Mouse (Mus musculus): ENCODE measurements around the gene Lsg1. TPM values are rescaled to one million over a fixed set of nuclear protein-coding genes. Genes with fewer than 3 reads are reported as not detected.

Gene Lsg1
- total RNA-seq (2021), result 10 to 100 TPM; 16.7 to 20.7 TPM
- long read RNA-seq, experiment 1, transcript Lsg1-201 (14 exons, 3,180 nt), result major isoform, 6 of 22 reads
- long read RNA-seq, experiment 1, partial matches to known transcripts, result 7 of 22 reads
- long read RNA-seq, experiment 1, other reads (novel, unspliced or antisense), result 9 of 22 reads
- long read RNA-seq, experiment 2, transcript Lsg1-201 (14 exons, 3,180 nt), result major isoform, 9 of 16 reads
- long read RNA-seq, experiment 2, partial matches to known transcripts, result 3 of 16 reads
- long read RNA-seq, experiment 2, other reads (novel, unspliced or antisense), result 4 of 16 reads

DNA sequence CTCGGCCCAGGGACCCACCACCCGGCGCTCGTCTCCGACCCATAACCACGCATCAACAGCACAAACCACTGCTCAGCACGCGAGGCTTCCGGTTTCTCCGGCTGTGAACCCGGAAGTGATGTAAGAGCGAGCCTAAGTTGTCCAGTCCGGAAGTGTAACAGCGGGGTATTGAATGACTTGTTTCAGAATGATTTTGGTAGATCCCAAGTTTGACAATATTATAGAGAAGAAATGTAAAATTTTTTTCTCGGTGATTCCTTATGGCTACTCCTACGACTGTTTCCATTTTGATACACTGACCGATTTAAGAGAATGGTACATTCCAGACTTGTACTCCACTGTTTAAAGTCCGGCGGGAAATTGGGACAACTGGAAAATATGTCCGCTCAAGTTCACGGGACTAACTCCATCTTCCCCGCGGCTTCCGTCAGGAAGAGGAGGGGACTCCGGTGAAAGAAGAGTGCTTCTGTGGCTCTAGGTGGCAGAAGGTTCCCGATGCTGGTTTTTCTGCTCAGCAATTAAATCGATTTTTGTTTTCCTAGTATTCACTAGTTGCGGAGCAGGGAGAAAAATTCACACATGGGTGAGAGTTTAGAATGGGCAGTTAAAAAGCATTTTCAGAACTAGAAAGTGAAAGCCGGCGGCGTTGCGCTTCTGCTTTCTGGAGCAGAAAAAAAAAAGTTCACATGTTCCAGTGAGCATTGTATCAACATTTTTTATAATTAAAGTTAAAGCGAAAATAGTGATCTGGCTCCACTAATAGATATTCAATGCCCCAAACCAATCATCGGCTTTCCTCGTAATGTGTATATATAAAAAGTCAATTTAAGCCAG lies at the start of gene Lsg1:
TSS of gene Lsg1 (minus strand) at position 99 of the 834 bp plus-strand sequence.
- TF ChIP-seq CTCF (conservative IDR thresholded peaks at IDR 0.05), result peak; percentile 69
- peak; percentile 88 to 89 for DNase-seq (ENCODE audit: low spot score in 2 of 2)
- peak within 1 kb of the TSS; percentile 100 for H3K27ac ChIP-seq
- H3K4me3 ChIP-seq, result peak within 1 kb of the TSS; percentile 81

DNA sequence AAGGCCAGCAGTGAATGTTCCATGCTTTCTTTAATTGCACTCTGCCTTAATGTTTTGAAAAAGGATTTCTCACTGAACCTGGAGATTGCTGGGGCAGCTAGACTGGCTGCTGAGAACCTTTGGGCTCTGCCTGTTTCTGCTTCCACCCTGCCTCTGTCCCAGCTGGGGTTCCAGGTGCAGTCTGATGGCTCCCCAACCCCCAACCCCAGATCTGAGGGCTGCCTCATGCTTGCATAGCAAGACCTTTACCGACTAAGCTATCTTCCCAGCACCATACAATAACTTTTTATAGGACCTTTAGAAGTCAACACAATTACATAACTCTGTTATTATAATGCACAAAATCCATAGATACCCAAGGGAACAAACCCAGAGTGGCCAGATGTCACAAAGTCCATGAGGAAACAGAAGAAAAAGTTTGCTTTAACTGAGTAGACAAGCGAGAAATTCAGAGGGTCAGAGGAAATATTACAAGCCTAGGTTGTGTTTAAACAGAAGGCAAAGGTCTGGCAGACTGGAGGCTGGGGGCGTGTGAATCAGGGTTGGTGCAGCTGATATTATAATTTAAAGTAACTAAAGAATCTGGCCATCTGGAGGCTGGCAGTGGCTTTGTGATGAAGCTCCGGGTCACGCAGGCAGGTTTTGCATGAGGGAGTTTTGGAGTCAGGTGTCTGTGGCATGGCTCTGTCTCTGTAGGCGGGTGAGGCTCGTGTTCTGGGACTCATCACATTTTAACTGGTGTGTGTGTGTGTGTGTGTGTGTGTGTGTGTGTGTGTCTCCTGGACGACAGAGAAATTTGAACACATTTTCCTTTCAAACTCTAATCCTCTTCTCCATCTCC lies 46.7 kb upstream of the Lsg1 start:
- no peak for DNase-seq (ENCODE audit: low spot score in 2 of 2)

DNA sequence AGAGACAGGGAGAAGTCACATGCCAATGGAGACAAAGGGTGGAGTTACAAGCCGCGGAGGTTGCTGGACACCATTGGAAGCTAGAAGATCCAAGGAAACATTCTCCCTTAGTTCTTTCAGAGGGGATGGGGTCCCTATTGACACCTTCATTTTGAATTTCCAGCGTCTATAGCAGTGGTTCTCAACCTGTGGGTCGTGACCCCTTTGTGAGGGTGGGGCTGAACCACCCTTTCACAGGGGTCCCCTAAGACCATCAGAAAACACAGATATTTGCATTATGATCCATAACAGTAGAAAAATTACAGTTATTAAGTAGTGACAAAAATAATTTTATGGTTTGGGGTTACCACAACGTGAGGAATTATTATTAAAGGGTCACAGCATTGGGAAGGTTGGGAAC lies 42.1 kb upstream of the Lsg1 start:
- DNase-seq (ENCODE audit: low spot score in 2 of 2), result no peak
- no peak overlapping the region for H3K27ac ChIP-seq
- no peak for TF ChIP-seq CTCF (conservative IDR thresholded peaks at IDR 0.05)

More for the DNA sequence above, 46.7 kb upstream of the Lsg1 start:
- TF ChIP-seq CTCF (conservative IDR thresholded peaks at IDR 0.05), result no peak
- no peak overlapping the region for H3K4me3 ChIP-seq
- H3K27ac ChIP-seq, result no peak overlapping the region

DNA sequence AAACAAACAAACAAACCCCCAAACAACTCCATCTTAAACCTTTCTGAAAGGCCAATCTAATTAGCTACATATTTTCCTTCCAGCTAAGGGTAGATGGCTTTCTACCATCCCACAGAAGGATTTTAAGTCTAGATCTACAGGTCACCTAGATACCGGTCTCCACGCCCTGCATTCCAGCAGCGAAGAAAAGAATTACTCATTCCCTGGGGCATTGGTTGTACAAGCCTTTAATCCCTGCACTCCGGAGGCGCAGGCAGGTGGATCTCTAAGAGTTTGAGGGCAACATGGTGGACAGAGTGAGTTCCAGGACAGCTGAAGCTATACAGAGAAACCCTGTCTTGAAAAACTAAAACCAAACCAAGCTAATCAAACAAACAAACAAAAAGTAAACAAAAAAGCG lies 41.0 kb upstream of the Lsg1 start:
- H3K4me3 ChIP-seq, result no peak overlapping the region
- no peak overlapping the region for H3K27ac ChIP-seq
- no peak for DNase-seq (ENCODE audit: low spot score in 2 of 2)
- TF ChIP-seq CTCF (conservative IDR thresholded peaks at IDR 0.05), result no peak

More for the DNA sequence above, 42.1 kb upstream of the Lsg1 start:
- no peak overlapping the region for H3K4me3 ChIP-seq

DNA sequence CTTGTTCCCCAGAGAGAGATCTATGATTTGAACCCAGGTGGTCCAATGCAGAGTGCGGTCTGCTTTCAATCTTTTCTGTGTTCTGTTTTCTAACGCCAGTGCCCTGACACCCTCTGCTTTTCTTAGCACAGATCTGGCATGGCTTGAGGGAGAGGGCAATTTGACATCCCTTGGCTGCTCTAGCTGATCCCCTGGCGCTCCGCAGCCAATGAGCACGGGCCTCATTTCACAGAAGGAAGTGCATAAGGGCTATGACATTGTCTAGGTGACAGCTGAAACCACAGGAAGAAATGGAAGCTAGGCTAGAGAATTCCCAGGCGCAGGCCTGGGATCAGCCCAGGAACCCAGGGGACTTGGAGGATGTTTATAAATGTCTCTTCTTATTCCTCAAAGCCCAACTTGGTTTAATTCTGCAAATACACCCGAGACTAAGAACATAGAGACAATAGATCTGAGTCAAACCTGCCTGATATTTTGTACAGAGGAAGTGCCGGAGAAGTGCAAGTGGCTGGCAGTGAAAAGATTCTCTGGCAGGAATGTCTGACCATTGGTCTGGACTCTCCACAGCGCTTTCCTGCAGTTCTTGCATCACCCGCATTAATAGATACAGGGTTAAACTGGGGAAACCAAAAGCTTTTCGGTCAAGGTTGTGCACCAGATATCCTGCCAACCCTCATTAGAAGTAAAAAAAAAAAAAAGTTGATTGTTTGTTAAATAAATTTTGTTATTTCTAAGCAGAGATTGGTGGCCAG lies 40.4 kb upstream of the Lsg1 start:
- no peak overlapping the region for H3K4me3 ChIP-seq
- DNase-seq (ENCODE audit: low spot score in 2 of 2), result no peak
- no peak for TF ChIP-seq CTCF (conservative IDR thresholded peaks at IDR 0.05)
- H3K27ac ChIP-seq, result no peak overlapping the region

DNA sequence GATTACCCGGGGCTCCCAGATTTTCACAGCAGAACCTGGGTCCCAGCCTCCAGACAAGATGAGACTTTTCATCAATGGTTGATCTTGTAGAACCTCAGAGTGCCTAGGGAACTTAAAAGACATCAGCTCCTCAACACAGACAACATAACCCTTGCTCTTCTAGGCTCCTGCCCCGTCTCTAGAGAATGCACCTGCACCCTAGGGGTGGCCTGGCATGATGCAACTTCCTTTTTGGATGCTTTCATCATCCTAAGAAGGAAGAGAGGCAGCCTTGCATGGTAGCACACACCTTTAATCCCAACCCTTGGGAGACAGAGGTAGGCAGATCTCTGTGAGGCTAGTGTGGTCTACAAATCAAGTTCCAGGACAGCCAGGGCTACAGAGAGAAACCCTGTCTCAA lies 37.2 kb upstream of the Lsg1 start:
- TF ChIP-seq CTCF (conservative IDR thresholded peaks at IDR 0.05), result no peak
- Histone ChIP-seq H3K4me3 (no peak overlapping the region), H3K27ac (no peak overlapping the region)
- no peak for DNase-seq (ENCODE audit: low spot score in 2 of 2)

DNA sequence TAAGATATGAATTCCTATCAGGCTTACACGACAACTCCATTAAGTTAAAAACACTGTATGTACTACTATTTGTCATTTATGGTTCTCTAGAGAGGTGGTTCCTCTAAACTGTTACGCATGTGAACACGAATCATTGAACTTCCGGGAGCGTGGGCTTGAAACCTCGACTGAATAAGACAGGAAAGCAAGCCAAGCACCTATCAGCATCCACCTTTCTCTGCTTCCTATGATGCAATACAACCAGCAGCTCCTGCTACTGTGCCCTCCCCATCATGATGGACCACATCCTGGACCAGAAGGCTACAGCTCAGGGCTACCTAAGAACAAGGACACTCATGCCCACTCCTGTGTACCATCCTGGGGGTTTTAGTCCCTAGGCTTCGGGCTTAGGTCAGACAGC lies 36.3 kb upstream of the Lsg1 start:
- H3K27ac ChIP-seq, result no peak overlapping the region
- H3K4me3 ChIP-seq, result no peak overlapping the region
- TF ChIP-seq CTCF (conservative IDR thresholded peaks at IDR 0.05), result no peak
- no peak for DNase-seq (ENCODE audit: low spot score in 2 of 2)

DNA sequence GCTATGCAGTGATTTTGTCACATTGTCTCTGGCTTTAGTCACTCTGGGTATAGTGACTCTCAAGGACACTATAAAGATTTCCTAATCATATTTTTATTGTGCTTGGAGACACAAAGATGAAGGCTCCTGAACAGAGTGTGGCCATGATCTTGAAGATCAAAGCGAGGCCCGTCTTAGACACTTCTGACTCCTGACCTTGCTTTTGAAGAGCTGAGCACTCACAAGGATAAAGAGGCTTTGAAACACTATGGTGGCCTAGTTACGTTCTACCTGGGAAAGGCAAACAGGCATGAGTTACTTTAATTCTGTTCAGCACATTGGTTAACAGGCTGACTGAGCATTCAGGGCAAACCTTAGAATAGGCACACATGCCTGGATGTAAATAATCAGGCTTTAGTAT lies 28.9 kb upstream of the Lsg1 start:
- H3K4me3 ChIP-seq, result no peak overlapping the region
- no peak for DNase-seq (ENCODE audit: low spot score in 2 of 2)
- TF ChIP-seq CTCF (conservative IDR thresholded peaks at IDR 0.05), result no peak
- H3K27ac ChIP-seq, result no peak overlapping the region

DNA sequence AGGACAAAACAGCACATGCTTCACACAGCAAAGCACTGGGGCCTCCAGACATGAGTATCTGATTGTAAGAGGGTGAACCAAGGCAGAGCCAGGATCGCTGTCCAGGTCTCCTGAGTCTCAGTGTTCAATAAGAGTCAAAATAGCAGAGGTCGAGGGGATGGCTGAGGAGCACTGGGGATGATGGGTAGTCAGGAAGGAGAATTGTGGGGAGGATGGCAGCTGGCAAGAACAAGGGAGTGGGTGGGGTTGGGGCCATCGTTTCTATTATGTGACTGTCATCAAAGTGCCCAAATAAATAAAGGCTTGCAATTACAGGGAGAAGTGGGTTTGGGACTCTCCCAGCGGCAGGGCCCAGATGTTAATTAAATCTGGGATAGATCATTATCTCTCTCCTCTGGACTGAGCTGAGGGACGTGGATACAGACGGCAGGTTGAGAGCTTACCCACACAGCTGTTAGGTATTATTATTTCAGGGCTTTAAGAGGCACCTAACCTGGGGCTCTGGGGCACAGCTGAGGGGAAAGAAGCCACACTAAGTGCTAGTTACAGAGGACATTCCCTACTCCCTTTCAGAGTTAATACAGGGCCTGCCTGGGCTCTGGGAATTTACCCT lies 27.4 kb upstream of the Lsg1 start:
- H3K27ac ChIP-seq, result no peak overlapping the region
- no peak for TF ChIP-seq CTCF (conservative IDR thresholded peaks at IDR 0.05)
- no peak for DNase-seq (ENCODE audit: low spot score in 2 of 2)
- no peak overlapping the region for H3K4me3 ChIP-seq

DNA sequence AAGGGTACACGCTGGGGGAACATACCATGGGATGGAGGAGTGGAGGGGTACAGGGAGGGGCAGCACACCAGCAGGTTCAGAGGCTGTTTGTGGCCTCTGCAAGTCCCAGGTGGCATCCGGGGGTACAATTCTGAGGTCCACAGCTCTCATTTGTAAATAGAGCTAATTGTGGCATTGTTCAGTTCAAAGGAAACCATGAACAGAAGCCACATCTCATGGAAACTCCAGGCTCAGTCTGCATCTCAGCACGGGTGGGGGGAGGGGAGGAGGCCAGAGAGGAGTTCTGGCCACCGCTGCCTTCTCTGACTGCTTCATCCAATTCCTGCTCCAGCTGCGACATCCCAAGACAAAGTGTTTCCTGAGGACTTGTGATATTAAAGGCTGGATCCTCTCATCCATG lies 26.7 kb upstream of the Lsg1 start:
- DNase-seq (ENCODE audit: low spot score in 2 of 2), result no peak
- H3K27ac ChIP-seq, result no peak overlapping the region
- no peak overlapping the region for H3K4me3 ChIP-seq
- TF ChIP-seq CTCF (conservative IDR thresholded peaks at IDR 0.05), result no peak

DNA sequence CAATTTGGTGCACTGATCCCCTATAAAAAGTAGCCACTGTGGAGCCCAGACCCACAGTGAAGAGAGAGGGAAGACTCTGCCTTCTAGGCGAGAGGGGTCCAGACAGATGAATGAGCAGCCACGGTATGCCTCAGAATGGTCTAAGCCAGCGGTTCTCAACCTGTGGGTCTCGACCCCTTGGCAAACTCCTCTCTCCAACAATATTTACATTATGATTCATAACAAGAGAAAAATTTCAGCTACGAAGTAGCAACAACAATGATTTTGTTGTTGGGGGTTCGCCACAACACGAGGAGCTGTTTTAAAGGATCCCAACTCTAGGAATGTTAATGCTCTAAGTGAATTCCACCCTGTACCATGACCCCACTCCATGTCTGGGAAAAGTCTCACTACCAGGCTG lies 25.7 kb upstream of the Lsg1 start:
- DNase-seq (ENCODE audit: low spot score in 2 of 2), result no peak
- Histone ChIP-seq H3K4me3 (no peak overlapping the region), H3K27ac (no peak overlapping the region)
- no peak for TF ChIP-seq CTCF (conservative IDR thresholded peaks at IDR 0.05)

DNA sequence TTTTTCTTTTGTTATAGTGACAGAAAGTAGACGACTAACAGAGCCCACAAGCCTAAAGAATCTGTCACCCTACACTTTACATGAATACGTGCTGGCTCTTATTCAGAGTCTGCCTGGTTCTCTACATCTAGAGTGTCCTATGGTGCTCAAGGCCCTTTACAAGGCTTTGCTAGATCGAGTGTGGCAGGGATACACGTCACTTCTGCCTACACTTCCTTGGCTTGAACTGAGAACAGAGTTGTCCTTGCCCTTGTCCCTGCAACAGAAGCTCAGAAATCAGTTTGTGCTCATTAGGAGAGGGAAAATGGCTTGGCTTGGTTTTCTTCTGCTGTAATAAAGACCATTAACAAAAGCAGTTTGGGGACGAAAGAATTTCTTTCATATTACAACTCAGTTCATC lies 23.9 kb upstream of the Lsg1 start:
- no peak overlapping the region for H3K4me3 ChIP-seq
- no peak for TF ChIP-seq CTCF (conservative IDR thresholded peaks at IDR 0.05)
- no peak for DNase-seq (ENCODE audit: low spot score in 2 of 2)
- H3K27ac ChIP-seq, result no peak overlapping the region

Measured in layer of hippocampus, adult 2 months (tissue).